Mouse (Mus musculus) bone marrow, adult 2 months (tissue): ENCODE measurements around the gene Zfp583. TPM values are rescaled to one million over a fixed set of nuclear protein-coding genes. Genes with fewer than 3 reads are reported as not detected.
"Not testable (repeated sequence)": the region's sequence is repeated elsewhere in the genome, so short reads cannot be mapped to it uniquely, and the experiment has no call there.

Experiments
- H3K27ac ChIP-seq: fragments of 200-500 bp; 2 replicates; pipeline ENCODE4 v1.5.1; 2012; ENCODE audit warnings: low read depth, mild to moderate bottlenecking, control low read depth, inconsistent platforms, low read length; ENCODE audit not compliant: control insufficient read depth, poor library complexity, insufficient read depth
- H3K4me1 ChIP-seq: fragments of 200-500 bp; 2 replicates; pipeline ENCODE4 v1.6.1; 2011; ENCODE audit warnings: low read length; ENCODE audit not compliant: control insufficient read depth, insufficient read depth
- H3K4me3 ChIP-seq: fragments of 200-500 bp; replicated peaks from 2 replicates; pipeline ENCODE3; 2011; ENCODE audit warnings: mild to moderate bottlenecking, low read depth, low read length, control low read depth; ENCODE audit not compliant: control insufficient read depth
- CTCF ChIP-seq: fragments of 200-500 bp; IDR thresholded peaks from 2 replicates; pipeline ENCODE4 v1.5.1; 2011; ENCODE audit warnings: low read length, control low read depth; ENCODE audit not compliant: control insufficient read depth, insufficient read depth
- POLR2A ChIP-seq: fragments of 200-500 bp; IDR thresholded peaks from 2 replicates; pipeline ENCODE4 v1.6.1; 2011; ENCODE audit warnings: low read depth, mild to moderate bottlenecking, control low read depth, low read length, borderline replicate concordance; ENCODE audit not compliant: control insufficient read depth
- WGBS: fragments of 180-500 bp; shearing (Covaris S2); methylation state at CpG from one replicate; pipeline ENCODE4 v1.1.7; 2018; 5-methylcytosine and 5-hydroxymethylcytosine counted together
- polyA plus RNA-seq: library from polyadenylated mRNA; stranded (reverse); fragments of >200 nt; gene quantifications from 2 replicates; pipeline ENCODE4 v1.2.4, GENCODE M21; 2011; ENCODE audit warnings: low replicate concordance; ENCODE audit not compliant: missing spikeins, insufficient read depth, insufficient read length

Zfp583 gene
- 1.0 TPM in 1 of 2 replicates, not detected in the other for polyA plus RNA-seq

DNA sequence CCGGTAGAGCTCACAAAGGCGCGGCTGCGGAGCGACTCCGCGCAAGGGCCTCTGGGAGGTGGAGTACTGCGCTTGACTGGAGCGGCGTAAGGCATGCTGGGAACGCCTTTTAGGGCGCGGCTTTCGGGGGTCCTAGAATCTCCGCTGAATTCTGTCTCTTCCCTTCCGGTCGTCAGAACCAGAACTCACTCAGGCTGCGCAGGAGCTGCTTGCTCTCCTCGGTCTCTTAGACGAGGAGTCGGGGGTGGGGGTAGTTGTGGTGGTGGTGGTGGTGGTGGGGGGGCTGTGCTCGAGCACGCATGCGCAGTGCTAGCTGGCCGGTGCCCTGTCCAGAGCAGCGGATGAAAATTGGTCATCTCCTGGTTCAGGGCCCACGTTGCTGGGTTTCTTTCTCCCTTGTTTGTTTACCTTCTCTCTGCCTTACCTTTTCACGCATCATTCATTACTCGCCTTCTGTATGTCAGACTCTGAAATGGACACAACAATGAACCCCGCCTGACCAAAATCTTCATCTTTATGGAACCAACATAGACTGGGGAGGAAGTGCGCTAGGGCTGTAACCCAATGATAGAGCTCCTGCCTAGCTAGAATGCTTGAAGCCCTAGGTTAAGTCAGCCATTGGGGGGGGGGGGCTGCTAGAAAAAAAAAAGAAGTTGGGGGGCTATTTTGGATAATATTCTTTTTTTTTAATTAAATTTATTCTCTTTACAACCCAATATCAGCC is at the start of gene Zfp583:
Gene Zfp583 (minus strand): TSS at position 53 of the 724 bp plus-strand sequence.
- TF ChIP-seq POLR2A, result no peak
- TF ChIP-seq CTCF, result no peak
- Histone ChIP-seq H3K4me1 (peaks cover 2% of the 10 kb centered on the region), H3K4me3 (peak within 1 kb of the TSS; percentile 73), H3K27ac (peak within 1 kb of the TSS; percentile 18; the same call in 1 of the 2 replicates)
- WGBS, result 7% methylated on average over 31 of the region's 31 CpGs

DNA sequence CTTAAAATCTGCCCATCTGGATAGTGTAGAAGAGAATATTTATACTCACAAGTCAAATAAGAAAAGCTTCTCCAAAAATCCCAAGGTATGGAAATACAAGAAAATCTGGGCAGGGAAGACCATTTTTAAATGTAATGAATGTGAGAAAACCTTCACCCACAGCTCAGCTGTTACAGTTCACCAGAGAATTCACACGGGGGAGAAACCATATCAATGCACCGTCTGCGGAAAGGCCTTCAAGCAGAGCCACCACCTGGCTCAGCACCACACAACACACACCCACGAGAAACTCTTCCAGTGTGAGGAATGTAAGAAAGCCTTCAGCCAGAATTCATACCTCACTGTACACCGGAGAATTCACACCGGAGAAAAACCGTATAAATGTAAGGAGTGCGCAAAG is 47.4 kb upstream of the Zfp583 start:
- peaks cover under 1% of the 10 kb centered on the region; the same call in 1 of the 2 replicates for H3K4me1 ChIP-seq
- 87% methylated on average over 8 of the region's 8 CpGs for WGBS
- H3K4me3 ChIP-seq, result no peak overlapping the region
- no peak for TF ChIP-seq CTCF
- no peak for TF ChIP-seq POLR2A
- H3K27ac ChIP-seq, result no peak overlapping the region

GRCm38 (mm10) chr7:6372993-6373392 is 41.9 kb upstream of the Zfp583 start:
- Histone ChIP-seq H3K27ac (no peak overlapping the region), H3K4me1 (no peaks in the 10 kb centered on the region), H3K4me3 (no peak overlapping the region)
- WGBS, result 59% methylated on average over 3 of the region's 3 CpGs
- no peak for TF ChIP-seq POLR2A
- TF ChIP-seq CTCF, result no peak

DNA sequence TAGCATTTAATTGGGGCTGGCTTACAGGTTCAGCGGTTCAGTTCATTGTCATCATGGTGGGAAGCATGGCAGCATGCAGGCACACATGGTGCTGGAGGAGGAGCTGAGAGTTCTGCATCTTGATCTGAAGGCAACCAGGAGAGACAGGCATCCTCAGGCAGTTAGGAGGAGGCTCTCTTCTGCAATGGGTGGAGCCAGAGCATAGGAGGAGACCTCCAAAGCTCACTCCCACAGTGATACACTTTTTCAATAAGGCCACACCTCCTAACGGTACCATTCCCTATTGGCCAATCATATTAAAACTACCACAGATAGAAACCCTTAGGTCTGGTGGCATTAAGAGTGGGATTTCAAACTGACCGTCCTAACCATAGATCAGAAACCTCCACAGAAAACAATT is 38.4 kb upstream of the Zfp583 start:
- TF ChIP-seq CTCF, result no peak
- TF ChIP-seq POLR2A, result no peak
- Histone ChIP-seq H3K4me1 (no peaks in the 10 kb centered on the region; the same call in 1 of the 2 replicates), H3K4me3 (no peak overlapping the region), H3K27ac (no peak overlapping the region)
- 83% methylated on average over 3 of the region's 3 CpGs for WGBS

- 85% methylated on average over 5 of the region's 5 CpGs for WGBS
These were observed 37.1 kb upstream of the Zfp583 start for GRCm38 (mm10) chr7:6368146-6368545.

GRCm38 (mm10) chr7:6367185-6367584 is 36.1 kb upstream of the Zfp583 start:
- no peaks in the 10 kb centered on the region; the same call in 1 of the 2 replicates for H3K4me1 ChIP-seq
- TF ChIP-seq POLR2A (no peak), CTCF (no peak)
- H3K4me3 ChIP-seq, result no peak overlapping the region
- WGBS, result 70% methylated on average over 5 of the region's 5 CpGs
- no peak overlapping the region for H3K27ac ChIP-seq

More at GRCm38 (mm10) chr7:6368146-6368545, 37.1 kb upstream of the Zfp583 start:
- not testable (repeated sequence) for H3K4me3 ChIP-seq, H3K27ac ChIP-seq, H3K4me1 ChIP-seq

GRCm38 (mm10) chr7:6364761-6365160 is 33.7 kb upstream of the Zfp583 start:
- H3K4me3 ChIP-seq, result no peak overlapping the region
- no peak overlapping the region for H3K27ac ChIP-seq
- WGBS, result 53% methylated on average over 1 of the region's 1 CpGs
- no peak for TF ChIP-seq CTCF
- H3K4me1 ChIP-seq, result no peaks in the 10 kb centered on the region; the same call in 1 of the 2 replicates

DNA sequence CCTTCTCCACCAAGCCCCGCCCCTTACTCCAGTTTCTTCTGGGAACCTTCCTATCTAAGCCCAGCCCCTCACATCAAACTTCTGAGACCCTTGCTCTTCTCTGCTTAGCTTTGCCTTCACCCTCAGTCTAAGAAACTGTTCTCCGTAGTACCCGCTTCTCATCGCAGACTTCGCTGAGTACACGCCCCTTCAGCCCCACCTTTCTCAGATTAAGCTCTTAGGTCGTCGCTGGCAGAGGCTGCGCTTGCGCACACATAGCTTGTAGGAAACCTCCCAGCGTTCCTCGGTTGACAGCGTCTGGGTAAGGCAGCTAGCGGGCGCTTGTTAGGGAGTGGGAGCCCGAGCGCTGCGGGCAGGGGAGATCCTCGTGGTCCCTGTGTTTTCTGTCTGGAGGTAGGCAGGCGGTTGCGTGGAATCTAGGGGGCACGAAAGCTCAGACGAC is 32.0 kb upstream of the Zfp583 start, which contains the start of gene Zfp78:
Gene Zfp78 (plus strand): TSS at position 234 of the 442 bp plus-strand sequence.
- under 1% methylated on average over 23 of the region's 23 CpGs for WGBS
- H3K4me1 ChIP-seq, result no peaks in the 10 kb centered on the region; the same call in 1 of the 2 replicates
- peak within 1 kb of the TSS; percentile 35 for H3K27ac ChIP-seq
- peak; percentile 26; the same call in 1 of the 2 replicates for TF ChIP-seq POLR2A
- no peak for TF ChIP-seq CTCF
- H3K4me3 ChIP-seq, result peak within 1 kb of the TSS; percentile 73
